Mouse (Mus musculus) testis, adult 2 months (tissue): ENCODE data around the gene Anxa6.

Experiments used
- CTCF ChIP-seq: fragments of 200-500 bp; IDR thresholded peaks from 2 replicates; pipeline ENCODE4 v1.5.1; 2012; ENCODE audit warnings: low read depth, mild to moderate bottlenecking, inconsistent platforms, low read length, moderate library complexity; ENCODE audit not compliant: control insufficient read depth, insufficient read depth, insufficient replicate concordance
- POLR2A ChIP-seq: fragments of 200-500 bp; IDR thresholded peaks from 2 replicates; pipeline ENCODE4 v1.6.1; 2012; ENCODE audit warnings: low read depth, mild to moderate bottlenecking, inconsistent platforms, low read length, moderate library complexity; ENCODE audit not compliant: control insufficient read depth

GRCm38 (mm10) chr11:55023583-55023982 lies 9.7 kb downstream of the Anxa6 start:
- no peak for TF ChIP-seq CTCF
- no peak for TF ChIP-seq POLR2A
